Mouse (Mus musculus): ENCODE results near the gene Arl13b.

GRCm38 (mm10) chr16:62832027-62832426, 14.8 kb downstream of the Arl13b start:
- no peak for TF ChIP-seq CTCF (IDR thresholded peaks at IDR 0.05; ENCODE audit: borderline replicate concordance, insufficient read depth, low read length)
- TF ChIP-seq POLR2A (IDR thresholded peaks at IDR 0.05; ENCODE audit: low read depth, low read length) = no peak
